Mouse (Mus musculus) heart, postnatal 10 days (tissue): ENCODE results near the gene Dus2. TPM values are rescaled to one million over a fixed set of nuclear protein-coding genes. Genes with fewer than 3 reads are reported as not detected.
"Not testable (repeated sequence)": the region's sequence is repeated elsewhere in the genome, so short reads cannot be mapped to it uniquely, and the experiment has no call there.

Experiments used
- DNase-seq, 2 experiments: peaks; one replicate each; pipeline ENCODE4 v3.0.0; 2021
- intact Hi-C: fragments of 180-260 bp; cut with DNase I; formaldehyde crosslinking; loops from one replicate; pipeline ENCODE4 v1.15.1; 2025
- total RNA-seq, 2 experiments: library from RNA; stranded (reverse); gene quantifications; 2 replicates each; pipeline ENCODE4 v1.2.3; 2021

Dus2 gene
- total RNA-seq, 2 experiments from 2014 or later, result 8.4 to 8.5 TPM

DNA sequence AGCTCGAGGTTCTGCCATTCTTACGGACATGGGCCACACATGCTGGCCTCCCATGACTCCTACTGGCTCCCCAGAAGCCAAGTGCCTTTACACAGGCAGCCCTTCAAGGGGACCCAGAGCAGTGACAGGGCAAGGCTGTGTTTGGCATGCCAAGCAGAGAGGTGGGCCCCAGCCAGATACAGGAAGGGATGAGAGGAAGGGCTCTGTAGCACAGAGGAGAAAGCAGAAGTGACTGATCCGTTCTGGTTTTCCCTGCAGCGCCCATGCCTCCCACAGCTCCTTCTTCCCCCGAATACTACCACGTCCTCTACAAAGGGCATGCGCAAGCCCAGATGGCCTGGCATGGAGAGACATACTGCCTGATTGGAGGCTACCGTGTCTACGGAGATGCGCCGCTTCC, 7.7 kb upstream of the Dus2 start:
- intact Hi-C loops, DNase-seq: not testable (repeated sequence)

DNA sequence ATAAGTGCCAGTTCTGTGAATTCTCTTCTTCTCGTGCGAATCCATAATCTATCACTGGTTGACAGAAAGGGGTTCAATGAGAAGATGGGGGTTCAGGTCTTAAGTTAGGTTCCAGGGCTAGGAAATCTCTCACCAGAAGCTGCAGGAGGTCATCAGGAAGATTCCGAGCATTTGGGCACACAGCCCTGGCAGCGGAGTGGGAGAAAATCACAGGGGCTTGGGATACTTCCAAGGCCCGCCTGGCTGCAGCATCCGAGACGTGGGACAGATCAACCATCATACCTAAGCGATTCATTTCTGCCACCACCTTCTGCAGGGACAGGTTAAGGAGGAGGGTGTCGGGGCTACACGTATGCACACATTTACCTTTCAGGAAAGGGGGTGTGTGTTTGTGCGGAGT, 2.6 kb upstream of the Dus2 start:
- no peak for DNase-seq
- intact Hi-C loops, result no loop called here

DNA sequence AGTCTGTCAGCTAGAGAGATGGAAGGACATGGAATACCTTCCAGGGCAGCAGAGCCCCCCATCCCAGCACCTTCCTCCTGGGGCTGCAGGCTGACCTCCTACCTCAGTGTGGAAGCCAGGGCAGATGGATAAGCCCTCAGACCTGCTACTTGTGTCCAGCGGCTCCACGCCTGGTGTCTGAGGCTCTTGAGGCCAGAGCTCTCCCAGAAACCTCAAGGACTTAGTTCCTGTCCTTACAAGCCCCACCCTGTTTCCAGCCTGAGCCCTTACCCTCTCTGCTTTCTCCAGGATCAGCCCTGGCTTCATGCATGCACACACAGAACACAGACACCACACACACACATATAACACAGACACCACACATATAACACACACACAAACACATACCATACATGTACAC, 409 bp downstream of the Dus2 start:
- intact Hi-C loops, result loop anchor here (1.0 to 5.0 kb wide), 2 partner anchors 31 to 126 kb away; no protein-coding TSS in a partner anchor

DNA sequence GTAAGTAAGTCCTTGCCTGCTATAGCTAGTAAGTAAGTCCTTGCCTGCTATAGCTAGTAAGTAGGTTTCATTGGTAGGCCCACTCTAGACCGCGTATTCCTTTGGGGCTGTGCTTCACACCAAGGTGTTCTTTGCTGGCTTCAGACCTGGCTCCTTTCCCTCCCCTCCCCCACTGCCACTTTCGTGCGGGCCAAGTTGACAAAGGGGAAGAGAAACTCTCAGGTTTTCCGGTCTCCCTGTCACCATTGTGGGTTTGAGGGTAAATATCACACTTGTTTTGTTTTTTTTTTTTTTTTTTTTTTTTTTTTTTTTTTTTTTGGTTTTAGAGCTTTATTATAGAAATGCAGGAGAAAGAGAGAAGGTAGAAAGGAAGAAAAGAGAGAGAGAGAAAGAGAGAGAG, 1.4 kb downstream of the Dus2 start:
- intact Hi-C loops, result loop anchor here (5.0 kb wide), 1 partner anchor 125 kb away; no protein-coding TSS in a partner anchor
- peak in 1 of 2 experiments; percentile 20 for DNase-seq

More for the DNA sequence above, 409 bp downstream of the Dus2 start:
- no peak for DNase-seq

DNA sequence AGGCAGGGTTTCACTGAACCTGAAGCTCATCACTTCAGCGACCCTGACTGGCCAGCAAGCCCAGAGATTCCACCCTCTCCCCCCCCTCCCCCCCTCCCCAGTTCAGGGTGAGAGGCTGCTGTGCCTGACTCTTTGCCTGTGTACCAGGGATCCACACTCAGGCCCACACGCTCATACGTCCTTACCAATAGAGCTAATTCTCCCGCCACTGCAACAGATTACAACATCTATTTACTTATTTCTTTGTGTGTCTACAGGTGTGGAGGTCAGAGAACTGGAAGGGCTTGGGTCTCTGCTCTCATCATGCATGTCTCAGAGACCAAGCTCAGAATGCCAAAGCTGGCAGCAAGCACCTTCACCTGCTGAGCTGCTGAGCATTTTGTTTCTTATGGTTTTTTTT, 2.1 kb downstream of the Dus2 start:
- intact Hi-C loops, result loop anchor here (5.0 kb wide), 1 partner anchor 124 kb away; no protein-coding TSS in a partner anchor

DNA sequence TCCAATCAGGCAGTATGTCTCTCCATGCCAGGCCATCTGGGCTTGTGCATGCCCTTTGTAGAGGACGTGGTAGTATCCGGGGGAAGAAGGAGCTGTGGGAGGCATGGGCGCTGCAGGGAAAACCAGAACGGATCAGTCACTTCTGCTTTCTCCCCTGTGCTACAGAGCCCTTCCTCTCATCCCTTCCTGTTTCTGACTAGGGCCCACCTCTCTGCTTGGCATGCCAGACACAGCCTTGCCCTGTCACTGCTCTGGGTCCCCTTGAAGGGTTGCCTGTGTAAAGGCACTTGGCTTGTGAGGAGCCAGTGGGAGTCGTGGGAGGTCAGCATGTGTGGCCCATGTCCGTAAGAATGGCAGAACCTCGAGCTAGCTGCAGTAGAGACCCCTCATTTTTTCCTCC, 5.2 kb downstream of the Dus2 start:
- peak in 1 of 2 experiments; percentile 10 for DNase-seq
- intact Hi-C loops, result no loop called here

More for the DNA sequence above, 2.1 kb downstream of the Dus2 start:
- DNase-seq, result no peak

DNA sequence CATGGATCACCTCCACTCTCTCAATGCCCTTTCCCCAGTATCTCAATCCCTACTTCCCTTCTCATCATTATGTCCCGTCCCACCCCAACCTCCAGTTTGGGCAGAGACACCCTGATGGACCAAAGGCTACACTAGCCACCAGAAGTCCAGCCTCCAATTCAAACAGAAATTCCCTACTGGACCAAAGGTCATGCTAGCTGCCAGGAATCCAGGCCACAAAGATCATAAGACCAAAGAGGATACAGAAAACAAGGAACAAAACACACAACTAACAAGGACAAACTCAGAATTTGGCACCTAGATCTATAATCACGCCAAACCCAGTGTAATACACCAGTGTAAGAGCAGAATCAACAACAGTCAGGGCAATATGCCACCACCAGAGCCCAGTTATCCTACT, 7.8 kb downstream of the Dus2 start:
- no peak for DNase-seq
- intact Hi-C loops, result no loop called here

DNA sequence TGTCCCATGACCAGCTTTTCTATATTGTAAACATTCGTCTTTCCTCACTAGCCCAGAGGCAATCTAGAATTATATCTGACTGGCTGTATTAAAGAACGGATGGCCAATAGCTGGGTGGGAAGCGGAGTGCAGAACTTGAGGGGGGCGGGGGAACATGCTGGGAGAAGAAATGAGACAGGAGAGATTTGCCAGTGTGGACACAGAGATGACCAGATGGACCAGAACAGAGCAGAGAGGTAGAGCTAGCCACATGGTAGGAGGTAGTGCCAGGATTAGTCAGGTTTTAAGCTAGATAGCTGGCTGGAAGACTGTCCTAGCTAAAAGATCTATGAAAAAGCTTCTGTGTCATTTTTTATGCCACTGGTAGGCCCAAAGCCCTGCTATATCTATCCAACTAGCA, 10.8 kb downstream of the Dus2 start:
- intact Hi-C loops, result no loop called here
- no peak for DNase-seq

DNA sequence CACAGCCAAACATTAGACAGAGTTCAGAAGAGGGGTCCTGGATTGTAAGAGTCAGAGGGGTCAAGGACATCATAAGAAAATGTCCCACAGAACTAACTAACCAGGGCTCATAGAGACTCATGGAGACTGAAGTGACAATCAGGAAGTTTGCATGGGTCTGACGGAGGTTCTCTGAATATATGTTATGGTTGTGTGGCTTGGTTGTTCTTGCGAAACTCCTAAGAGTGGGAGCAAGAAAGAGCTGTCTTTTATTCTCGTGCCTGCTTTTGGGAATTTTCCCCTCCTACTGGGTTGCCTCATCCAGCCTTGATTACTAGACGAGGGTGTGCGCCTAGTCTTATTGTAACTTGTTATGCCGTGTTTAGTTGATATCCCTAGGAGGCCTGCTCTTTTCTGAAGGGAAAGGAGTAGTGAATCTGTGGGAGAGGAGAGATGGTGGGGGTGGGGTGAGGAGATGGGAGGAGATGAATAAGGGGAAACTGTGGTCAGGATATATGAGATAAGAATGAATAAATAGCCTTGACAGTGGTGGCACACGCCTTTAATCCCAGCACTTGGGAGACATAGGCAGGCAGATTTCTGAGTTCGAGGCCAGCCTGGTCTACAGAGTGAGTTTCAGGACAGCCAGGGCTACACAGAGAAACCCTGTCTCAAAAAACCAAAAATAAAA, 13.5 kb downstream of the Dus2 start:
- no peak for DNase-seq
- intact Hi-C loops, result no loop called here

DNA sequence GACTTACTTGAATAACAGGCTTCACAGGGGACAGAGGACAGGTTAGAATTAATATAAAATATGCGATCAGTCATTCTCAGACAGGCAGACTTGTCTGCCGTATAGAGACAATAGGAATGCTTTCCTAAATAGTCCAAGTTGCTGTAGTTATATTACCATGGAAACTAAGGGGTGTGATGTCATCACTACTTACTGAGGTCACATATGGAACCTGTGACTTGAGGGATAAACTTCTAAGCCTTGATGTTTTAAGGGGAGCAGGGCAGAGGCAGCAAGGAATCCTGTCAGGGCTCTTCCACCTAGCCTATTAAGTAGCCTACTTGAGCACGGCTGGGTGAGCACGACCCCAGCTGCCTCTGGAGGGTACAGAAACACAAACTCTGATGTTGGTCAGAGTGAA, 14.7 kb downstream of the Dus2 start, which contains the start of gene Dpep2nb:
Dpep2nb (minus strand) TSS at position 101 of the 400 bp plus-strand sequence.
- DNase-seq, result no peak
- intact Hi-C loops, result no loop called here

DNA sequence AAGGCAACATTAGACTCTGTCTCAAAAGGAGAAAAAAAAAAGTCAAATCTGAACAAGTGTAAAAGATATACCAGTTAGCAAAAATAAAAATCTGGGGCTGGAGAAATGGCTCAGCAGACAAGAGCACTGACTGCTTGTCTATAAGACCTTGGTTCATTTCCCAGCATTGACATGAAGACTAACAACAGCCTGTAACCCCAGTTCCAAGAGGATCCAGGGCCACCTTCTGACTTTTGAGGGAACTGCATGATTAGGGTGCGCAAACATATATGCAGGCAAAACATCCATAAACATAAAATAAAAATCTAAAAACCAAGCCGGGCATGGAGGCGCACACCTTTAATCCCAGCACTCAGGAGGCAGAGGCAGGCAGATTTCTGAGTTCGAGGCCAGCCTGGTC, 15.3 kb downstream of the Dus2 start:
- intact Hi-C loops, result no loop called here
- DNase-seq, result no peak

DNA sequence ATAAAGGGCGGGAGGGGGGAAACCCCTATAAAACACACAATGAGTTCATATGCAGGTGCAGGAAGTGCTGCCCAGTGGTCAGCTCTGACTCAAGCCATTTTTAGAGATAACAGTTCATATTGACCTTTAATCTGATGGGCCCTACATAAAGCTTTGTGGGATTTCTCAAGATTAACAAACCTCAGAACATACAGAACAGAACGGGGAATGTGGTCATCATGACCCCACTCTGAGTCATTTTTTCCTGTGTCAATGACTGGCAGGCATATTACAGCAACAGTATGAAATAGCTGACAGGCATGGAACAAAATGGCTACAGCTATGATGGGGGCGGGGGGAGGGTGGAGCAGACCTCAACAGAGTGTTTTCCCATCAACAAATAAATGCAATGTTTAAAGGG, 16.0 kb downstream of the Dus2 start:
- intact Hi-C loops, result no loop called here
- no peak for DNase-seq

DNA sequence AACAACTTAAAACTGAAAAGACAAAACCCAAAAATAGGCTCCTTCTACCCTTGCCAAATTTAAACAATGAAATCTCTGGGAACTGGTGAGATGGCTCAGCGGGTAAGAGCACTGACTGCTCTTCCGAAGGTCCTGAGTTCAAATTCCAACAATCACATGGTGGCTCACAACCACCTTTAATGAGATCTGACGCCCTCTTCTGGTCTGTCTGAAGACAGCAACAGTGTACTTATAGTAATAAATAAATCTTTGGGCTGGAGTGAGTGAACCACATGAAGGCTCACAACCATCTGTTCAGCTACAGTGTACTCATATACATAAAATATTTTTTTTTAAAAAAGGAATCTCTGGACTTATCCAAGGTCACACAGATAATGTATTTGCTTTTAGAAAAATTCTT, 16.8 kb downstream of the Dus2 start:
- intact Hi-C loops, result not testable (repeated sequence)

DNA sequence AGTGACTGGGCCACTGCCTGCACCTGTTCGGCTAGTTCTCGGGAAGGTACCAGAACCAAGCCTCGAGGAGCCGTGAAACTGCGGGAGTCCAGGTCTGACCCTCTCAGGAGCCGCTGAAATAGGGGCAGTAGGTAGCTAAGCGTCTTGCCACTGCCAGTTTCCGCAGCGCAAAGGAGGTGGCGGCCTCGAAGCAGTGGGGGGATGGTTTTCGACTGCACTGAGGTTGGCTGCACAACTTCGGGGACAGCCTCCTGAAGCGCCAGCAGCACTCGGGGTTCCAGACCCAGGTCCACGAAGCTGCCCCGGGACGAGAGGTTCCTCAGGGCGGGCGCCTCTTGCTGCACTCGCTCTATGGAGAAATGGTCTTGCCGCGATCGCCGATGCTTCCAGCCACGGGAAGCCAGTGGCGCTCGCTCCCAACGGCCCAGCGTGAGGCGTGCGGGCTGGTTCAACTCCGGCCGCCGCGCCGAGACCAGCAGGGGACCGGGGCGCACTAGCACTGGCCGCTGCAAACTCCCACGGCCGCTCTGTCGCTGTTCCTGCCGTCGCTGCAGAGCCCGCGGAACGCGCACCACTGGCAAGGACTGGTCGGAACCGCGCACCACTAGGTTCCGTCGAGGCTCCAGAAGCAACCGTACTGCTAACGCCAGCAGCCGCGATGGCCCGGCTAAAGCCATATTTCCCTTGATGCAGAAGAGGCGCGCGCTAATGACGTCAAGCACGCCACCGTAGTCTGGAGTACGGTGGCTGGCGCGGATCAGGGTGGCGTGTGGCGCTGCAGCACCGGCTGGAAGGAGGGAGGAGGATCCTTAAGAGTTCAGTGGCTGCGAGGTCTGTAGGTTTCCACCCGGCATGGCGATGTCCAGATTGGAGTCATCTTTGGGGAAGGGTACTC, 19.9 kb downstream of the Dus2 start:
- peak; percentile 93 to 95 for DNase-seq
- intact Hi-C loops, result loop anchor here (2.0 kb wide), 1 partner anchor 110 kb away; the partner anchor contains the start of gene Pskh1

More for the DNA sequence above, 16.8 kb downstream of the Dus2 start:
- DNase-seq, result not testable (repeated sequence)

DNA sequence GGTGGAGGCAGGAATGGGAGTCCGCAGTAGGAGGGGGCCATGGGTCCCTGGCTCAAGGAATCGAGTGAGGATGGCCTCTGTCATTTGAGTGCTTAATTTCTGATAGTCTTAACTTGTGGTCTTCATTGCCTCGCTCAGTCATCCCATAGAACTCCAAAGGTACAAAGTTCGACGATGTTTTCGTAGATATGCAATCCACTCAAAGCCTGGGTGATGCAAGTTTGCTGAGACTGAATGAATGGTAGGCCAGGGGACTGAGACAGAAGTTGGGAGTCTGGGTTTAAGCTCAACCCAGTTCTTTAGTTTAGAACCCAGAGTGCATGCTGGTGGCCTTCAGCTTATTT, 20.5 kb downstream of the Dus2 start, which contains the start of gene Ddx28:
Ddx28 (minus strand) TSS at position 240 of the 344 bp plus-strand sequence.
- intact Hi-C loops, result loop anchor here (2.0 kb wide), 1 partner anchor 111 kb away; the partner anchor contains the start of gene Pskh1
- no peak for DNase-seq

DNA sequence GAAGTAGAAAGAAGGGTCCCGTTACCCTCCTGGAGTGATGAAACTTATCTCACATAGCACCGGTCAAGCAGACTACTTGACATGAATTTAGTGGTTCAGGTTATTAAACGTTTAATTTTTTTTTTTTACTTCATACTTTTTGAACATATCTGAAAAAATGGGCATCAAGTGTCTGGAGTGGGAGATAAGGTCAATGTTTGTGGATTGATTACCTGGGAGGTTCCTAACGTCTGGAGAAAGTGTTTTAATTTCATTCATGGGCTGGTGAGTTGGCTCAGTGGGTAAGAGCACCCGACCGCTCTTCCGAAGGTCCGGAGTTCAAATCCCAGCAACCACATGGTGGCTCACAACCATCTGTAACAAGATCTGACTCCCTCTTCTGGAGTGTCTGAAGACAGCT, 21.1 kb downstream of the Dus2 start:
- DNase-seq, intact Hi-C loops: not testable (repeated sequence)

DNA sequence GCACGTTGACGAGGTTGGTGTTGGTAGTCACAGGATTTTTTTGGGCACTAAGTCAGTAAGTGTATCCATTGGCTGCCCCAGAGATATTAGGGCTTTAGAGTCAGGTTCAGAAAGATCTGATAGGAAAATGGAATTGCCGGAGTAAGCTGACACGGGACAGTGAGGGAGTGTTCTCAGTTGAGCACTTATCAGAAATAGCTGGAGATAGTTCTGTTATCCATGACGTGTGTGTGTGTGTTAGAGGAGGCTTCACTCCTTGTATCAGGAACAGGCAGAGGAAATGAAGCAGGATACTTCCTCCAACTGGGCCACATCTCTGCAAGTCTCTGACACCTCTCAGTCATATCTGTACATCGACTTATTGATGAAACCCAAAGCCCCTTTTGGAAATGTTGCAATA, 25.1 kb downstream of the Dus2 start:
- intact Hi-C loops, result no loop called here
- no peak for DNase-seq

DNA sequence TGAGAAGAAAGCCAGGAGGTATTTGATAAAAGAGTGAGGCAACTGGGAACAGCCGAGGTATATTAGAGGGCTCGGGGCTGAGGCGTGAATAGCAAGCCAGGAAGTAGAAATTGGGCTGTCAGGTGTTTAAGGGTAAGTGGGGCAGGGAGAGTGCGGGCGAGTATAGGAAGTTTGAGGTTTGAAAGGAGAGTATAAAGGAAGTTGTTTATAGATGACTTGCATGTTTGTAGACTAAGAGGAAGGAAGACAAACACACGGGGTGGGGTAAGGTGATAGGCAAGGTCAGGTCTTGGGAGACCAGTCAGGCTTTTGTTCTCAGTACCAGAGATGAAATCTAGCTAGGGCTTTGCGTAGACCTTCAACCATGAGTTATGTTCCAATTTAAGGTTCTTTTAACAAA, 26.0 kb downstream of the Dus2 start:
- DNase-seq, result no peak
- intact Hi-C loops, result no loop called here

DNA sequence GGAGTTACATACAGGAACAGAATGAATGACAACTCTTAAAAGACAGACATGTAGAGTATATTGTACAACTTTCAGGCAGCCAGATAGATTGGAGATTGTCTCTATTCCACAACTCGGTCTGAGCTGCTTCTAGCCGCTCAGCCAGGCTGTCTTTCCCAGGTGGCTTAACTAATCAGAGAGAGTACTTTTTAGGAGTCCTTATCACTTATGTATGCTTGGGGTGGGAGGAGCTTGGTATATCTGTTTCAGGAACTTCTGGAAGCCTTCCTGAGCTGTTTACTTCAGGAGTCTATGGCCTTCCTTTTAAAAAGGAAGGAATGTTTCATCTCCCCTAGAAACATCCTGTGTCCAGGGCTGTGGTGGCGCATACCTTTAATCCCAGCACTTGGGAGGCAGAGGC, 26.9 kb downstream of the Dus2 start:
- DNase-seq, result no peak
- intact Hi-C loops, result no loop called here

DNA sequence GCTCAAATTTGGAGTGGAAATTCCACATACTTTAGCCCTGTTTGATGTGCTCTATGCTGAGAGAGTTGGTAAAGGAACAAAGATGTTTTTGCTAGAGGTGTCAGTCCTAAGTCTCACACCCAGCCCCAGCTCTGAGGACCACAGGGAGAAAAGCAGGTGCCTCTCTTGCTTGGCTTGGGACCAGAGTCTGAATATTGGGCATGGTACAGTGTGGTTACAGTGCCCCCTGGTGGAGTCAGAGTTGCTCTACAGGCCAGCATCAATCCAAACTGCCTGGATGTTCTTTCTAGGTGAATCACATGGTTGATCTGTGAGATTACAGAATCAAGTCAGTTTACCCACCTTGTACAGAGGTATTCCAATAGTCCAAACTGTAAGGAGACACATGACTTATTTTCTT, 31.3 kb downstream of the Dus2 start:
- peak; percentile 81 to 89 for DNase-seq

DNA sequence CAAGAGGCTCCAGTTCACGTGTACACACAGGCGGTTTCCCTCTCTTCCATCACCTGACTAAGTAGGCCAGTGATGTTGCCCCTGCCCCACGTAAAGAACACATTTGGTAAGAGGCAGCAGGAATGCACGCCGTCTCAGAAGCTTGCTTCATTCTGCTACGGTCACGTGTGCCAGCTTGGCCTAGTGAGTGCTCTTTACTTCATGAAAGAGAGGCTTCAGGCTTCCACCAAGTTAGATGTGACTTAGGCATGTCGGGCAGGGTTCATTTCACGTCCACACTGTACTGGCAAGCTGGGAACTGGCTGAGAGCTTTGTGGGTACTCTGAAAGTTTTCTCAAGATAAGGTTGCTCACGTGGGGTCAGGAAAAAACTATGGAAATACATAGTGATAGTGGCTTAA, 47.6 kb downstream of the Dus2 start:
- no peak for DNase-seq
- intact Hi-C loops, result no loop called here

More for the DNA sequence above, 31.3 kb downstream of the Dus2 start:
- intact Hi-C loops, result loop anchor here (1.0 kb wide), 3 partner anchors 31 to 306 kb away; partner anchors contain the start of gene Dus2
